Mouse (Mus musculus): ENCODE results near the gene Irf6. TPM values are rescaled to one million over a fixed set of nuclear protein-coding genes. Genes with fewer than 3 reads are reported as not detected.
A peak's percentile ranks its signal among the peaks of the same experiment; 100 is the strongest.

Gene Irf6
- polyA plus RNA-seq, 1 experiment, result not detected

GRCm38 (mm10) chr1:193149231-193149630 lies 3.7 kb upstream of the Irf6 start:
- H3K27ac ChIP-seq (ENCODE audit: insufficient read depth, low read depth, low read length), result no peak overlapping the region
- no peak overlapping the region for H3K4me3 ChIP-seq (ENCODE audit: insufficient read depth, low read length)
- H3K4me1 ChIP-seq (ENCODE audit: control insufficient read depth, insufficient read depth, low read length), result peaks cover 11% of the 10 kb centered on the region
- TF ChIP-seq POLR2A (IDR thresholded peaks at IDR 0.05; ENCODE audit: borderline replicate concordance, low read depth, low read length) (no peak), CTCF (IDR thresholded peaks at IDR 0.05; ENCODE audit: low read depth, low read length) (no peak)

- peaks cover 5% of the 10 kb centered on the region; the same call in 1 of the 2 replicates for H3K4me1 ChIP-seq (ENCODE audit: control insufficient read depth, insufficient read depth, low read length)
- no peak overlapping the region for H3K27ac ChIP-seq (ENCODE audit: insufficient read depth, low read depth, low read length)
- TF ChIP-seq CTCF (IDR thresholded peaks at IDR 0.05; ENCODE audit: low read depth, low read length), result no peak
- no peak for TF ChIP-seq POLR2A (IDR thresholded peaks at IDR 0.05; ENCODE audit: borderline replicate concordance, low read depth, low read length)
- no peak overlapping the region for H3K4me3 ChIP-seq (ENCODE audit: insufficient read depth, low read length)
Observed at GRCm38 (mm10) chr1:193151134-193151533, 1.8 kb upstream of the Irf6 start.

GRCm38 (mm10) chr1:193153561-193153960 lies 650 bp downstream of the Irf6 start:
- Histone ChIP-seq H3K27ac (ENCODE audit: insufficient read depth, low read depth, low read length) (no peak overlapping the region), H3K4me1 (ENCODE audit: control insufficient read depth, insufficient read depth, low read length) (peaks cover 10% of the 10 kb centered on the region), H3K4me3 (ENCODE audit: insufficient read depth, low read length) (no peak overlapping the region)
- no peak for TF ChIP-seq CTCF (IDR thresholded peaks at IDR 0.05; ENCODE audit: low read depth, low read length)
- TF ChIP-seq POLR2A (IDR thresholded peaks at IDR 0.05; ENCODE audit: borderline replicate concordance, low read depth, low read length), result no peak

GRCm38 (mm10) chr1:193156316-193157110 lies 3.6 kb downstream of the Irf6 start:
- Histone ChIP-seq H3K4me1 (ENCODE audit: control insufficient read depth, insufficient read depth, low read length) (peaks cover 23% of the 10 kb centered on the region), H3K27ac (ENCODE audit: insufficient read depth, low read depth, low read length) (no peak overlapping the region)

GRCm38 (mm10) chr1:193157111-193157492 lies 4.2 kb downstream of the Irf6 start:
- TF ChIP-seq POLR2A (IDR thresholded peaks at IDR 0.05; ENCODE audit: borderline replicate concordance, low read depth, low read length) (no peak), CTCF (IDR thresholded peaks at IDR 0.05; ENCODE audit: low read depth, low read length) (no peak)
- Histone ChIP-seq H3K4me3 (ENCODE audit: insufficient read depth, low read length) (no peak overlapping the region), H3K4me1 (ENCODE audit: control insufficient read depth, insufficient read depth, low read length) (peaks cover 23% of the 10 kb centered on the region), H3K27ac (ENCODE audit: insufficient read depth, low read depth, low read length) (no peak overlapping the region)

More at GRCm38 (mm10) chr1:193156316-193157110, 3.6 kb downstream of the Irf6 start:
- TF ChIP-seq CTCF (IDR thresholded peaks at IDR 0.05; ENCODE audit: low read depth, low read length) (no peak), POLR2A (IDR thresholded peaks at IDR 0.05; ENCODE audit: borderline replicate concordance, low read depth, low read length) (no peak)
- no peak overlapping the region for H3K4me3 ChIP-seq (ENCODE audit: insufficient read depth, low read length)

- no peak for TF ChIP-seq POLR2A (IDR thresholded peaks at IDR 0.05; ENCODE audit: borderline replicate concordance, low read depth, low read length)
- TF ChIP-seq CTCF (IDR thresholded peaks at IDR 0.05; ENCODE audit: low read depth, low read length), result no peak
- peaks cover 23% of the 10 kb centered on the region for H3K4me1 ChIP-seq (ENCODE audit: control insufficient read depth, insufficient read depth, low read length)
- no peak overlapping the region for H3K4me3 ChIP-seq (ENCODE audit: insufficient read depth, low read length)
- H3K27ac ChIP-seq (ENCODE audit: insufficient read depth, low read depth, low read length), result no peak overlapping the region
Observed at GRCm38 (mm10) chr1:193159163-193159562, 6.3 kb downstream of the Irf6 start.

- peak overlapping the region; percentile 15; the same call in 1 of the 2 replicates for H3K27ac ChIP-seq (ENCODE audit: insufficient read depth, low read depth, low read length)
- no peak overlapping the region for H3K4me3 ChIP-seq (ENCODE audit: insufficient read depth, low read length)
- TF ChIP-seq POLR2A (IDR thresholded peaks at IDR 0.05; ENCODE audit: borderline replicate concordance, low read depth, low read length), result no peak
- TF ChIP-seq CTCF (IDR thresholded peaks at IDR 0.05; ENCODE audit: low read depth, low read length), result no peak
- peaks cover 23% of the 10 kb centered on the region for H3K4me1 ChIP-seq (ENCODE audit: control insufficient read depth, insufficient read depth, low read length)
Observed at GRCm38 (mm10) chr1:193159613-193160012, 6.7 kb downstream of the Irf6 start.

GRCm38 (mm10) chr1:193160317-193161032 lies 7.6 kb downstream of the Irf6 start:
- Histone ChIP-seq H3K4me3 (ENCODE audit: insufficient read depth, low read length) (no peak overlapping the region), H3K27ac (ENCODE audit: insufficient read depth, low read depth, low read length) (peak overlapping the region; percentile 15), H3K4me1 (ENCODE audit: control insufficient read depth, insufficient read depth, low read length) (peaks cover 23% of the 10 kb centered on the region)
- TF ChIP-seq CTCF (IDR thresholded peaks at IDR 0.05; ENCODE audit: low read depth, low read length) (no peak), POLR2A (IDR thresholded peaks at IDR 0.05; ENCODE audit: borderline replicate concordance, low read depth, low read length) (no peak)

- Histone ChIP-seq H3K4me3 (ENCODE audit: insufficient read depth, low read length) (no peak within 1 kb of the TSS), H3K27ac (ENCODE audit: insufficient read depth, low read depth, low read length) (no peak within 1 kb of the TSS), H3K4me1 (ENCODE audit: control insufficient read depth, insufficient read depth, low read length) (peaks cover 13% of the 10 kb centered on the region)
- TF ChIP-seq CTCF (IDR thresholded peaks at IDR 0.05; ENCODE audit: low read depth, low read length) (no peak), POLR2A (IDR thresholded peaks at IDR 0.05; ENCODE audit: borderline replicate concordance, low read depth, low read length) (no peak)
Observed at GRCm38 (mm10) chr1:193167746-193168145, 14.8 kb downstream of the Irf6 start, which contains the start of gene A130010J15Rik. TSS of gene A130010J15Rik (plus strand) at chr1:193168046.

GRCm38 (mm10) chr1:193169228-193169627 lies 16.3 kb downstream of the Irf6 start:
- H3K4me3 ChIP-seq (ENCODE audit: insufficient read depth, low read length), result no peak overlapping the region
- TF ChIP-seq POLR2A (IDR thresholded peaks at IDR 0.05; ENCODE audit: borderline replicate concordance, low read depth, low read length) (no peak), CTCF (IDR thresholded peaks at IDR 0.05; ENCODE audit: low read depth, low read length) (no peak)
- H3K4me1 ChIP-seq (ENCODE audit: control insufficient read depth, insufficient read depth, low read length), result peaks cover 16% of the 10 kb centered on the region
- no peak overlapping the region for H3K27ac ChIP-seq (ENCODE audit: insufficient read depth, low read depth, low read length)

All from bone marrow macrophage, adult 2 months (primary cell).